Mouse (Mus musculus) heart, embryonic 11.5 days (tissue): Measurements from ENCODE around the gene Thoc3. TPM values are rescaled to one million over a fixed set of nuclear protein-coding genes. Genes with fewer than 3 reads are reported as not detected.
A peak's percentile ranks its signal among the peaks of the same experiment; 100 is the strongest.

Experiments used
- ATAC-seq: fragments of 200-750 bp; cut with Nextera tagmentation; replicated peaks from 2 replicates; pipeline ENCODE4 v1.8.0; 2017; ENCODE audit warnings: moderate library complexity; ENCODE audit not compliant: insufficient number of reproducible peaks, low FRiP score, low TSS enrichment
- H3K27ac ChIP-seq: fragments of 300-500 bp; sonication (generic); 2 replicates; pipeline ENCODE4 v1.5.1; 2014; ENCODE audit warnings: mild to moderate bottlenecking, low read depth, low read length
- H3K27me3 ChIP-seq: fragments of 300-500 bp; sonication (generic); 2 replicates; pipeline ENCODE4 v1.6.1; 2014; ENCODE audit warnings: mild to moderate bottlenecking, low read length, mixed read lengths; ENCODE audit not compliant: control insufficient read depth, insufficient read depth
- H3K36me3 ChIP-seq: fragments of 300-500 bp; sonication (generic); 2 replicates; pipeline ENCODE4 v1.6.1; 2014; ENCODE audit warnings: mild to moderate bottlenecking, low read length, moderate library complexity, mixed read lengths; ENCODE audit not compliant: control insufficient read depth, insufficient read depth
- H3K4me1 ChIP-seq: fragments of 300-500 bp; sonication (generic); 2 replicates; pipeline ENCODE4 v1.6.1; 2014; ENCODE audit warnings: low read length; ENCODE audit not compliant: control insufficient read depth, insufficient read depth
- H3K4me2 ChIP-seq: fragments of 300-500 bp; sonication (generic); 2 replicates; pipeline ENCODE4 v1.6.1; 2014; ENCODE audit warnings: mild to moderate bottlenecking, moderate library complexity
- H3K4me3 ChIP-seq: fragments of 300-500 bp; sonication (generic); 2 replicates; pipeline ENCODE4 v1.5.1; 2014; ENCODE audit warnings: low read depth, low read length
- H3K9ac ChIP-seq: fragments of 300-500 bp; sonication (generic); 2 replicates; pipeline ENCODE4 v1.6.1; 2014; ENCODE audit warnings: mild to moderate bottlenecking, low read depth, low read length, moderate library complexity
- H3K9me3 ChIP-seq: fragments of 300-500 bp; sonication (generic); replicated peaks from 2 replicates; pipeline ENCODE4 v1.6.1; 2016; ENCODE audit warnings: low read length; ENCODE audit not compliant: control insufficient read depth
- WGBS: fragments of 180-500 bp; shearing (Covaris S2); extraction: QIAGEN DNeasy Blood & Tissue Kit; methylation state at CpG from one replicate; pipeline ENCODE4 v1.1.7; 2014; ENCODE audit not compliant: insufficient replicate concordance; 5-methylcytosine and 5-hydroxymethylcytosine counted together
- polyA plus RNA-seq: library from polyadenylated mRNA; unstranded; fragments of >200 nt; fragmentation: Nextera tagmentation; extraction: Ambion mirVana; gene quantifications from 2 replicates; pipeline ENCODE4 v1.2.1, GENCODE M21; 2014

Gene Thoc3
- polyA plus RNA-seq, 1 experiment from 2014 or later, result 99.7 TPM

GRCm38 (mm10) chr13:54459282-54459681 lies 9.4 kb downstream of the Thoc3 start:
- no peak overlapping the region for H3K27ac ChIP-seq
- ATAC-seq, result no peak
- WGBS, result 82% methylated on average over 4 of the region's 4 CpGs
- no peaks in the 10 kb centered on the region for H3K4me1 ChIP-seq
- peaks cover 45% of the 10 kb centered on the region for H3K36me3 ChIP-seq
- H3K9ac ChIP-seq, result no peak overlapping the region
- H3K4me3 ChIP-seq, result no peak overlapping the region
- no peak overlapping the region for H3K4me2 ChIP-seq
- H3K27me3 ChIP-seq, result no peaks in the 10 kb centered on the region
- no peaks in the 10 kb centered on the region; the same call in 1 of the 2 replicates for H3K9me3 ChIP-seq

- no peaks in the 10 kb centered on the region for H3K4me1 ChIP-seq
- H3K4me2 ChIP-seq, result no peak overlapping the region
- 66% methylated on average over 2 of the region's 2 CpGs for WGBS
- no peaks in the 10 kb centered on the region for H3K27me3 ChIP-seq
- peaks cover 29% of the 10 kb centered on the region for H3K36me3 ChIP-seq
- no peak overlapping the region for H3K4me3 ChIP-seq
- H3K9me3 ChIP-seq, result no peaks in the 10 kb centered on the region
- ATAC-seq, result no peak
- no peak overlapping the region for H3K9ac ChIP-seq
- no peak overlapping the region for H3K27ac ChIP-seq
Measured at GRCm38 (mm10) chr13:54457062-54457461, 11.6 kb downstream of the Thoc3 start.

- H3K36me3 ChIP-seq, result no peaks in the 10 kb centered on the region
- no peak overlapping the region for H3K27ac ChIP-seq
- 2% methylated on average over 15 of the region's 15 CpGs for WGBS
- H3K9ac ChIP-seq, result no peak overlapping the region
- ATAC-seq, result no peak
- H3K4me2 ChIP-seq, result peak overlapping the region; percentile 52
- no peak overlapping the region for H3K4me3 ChIP-seq
- H3K4me1 ChIP-seq, result peaks cover 5% of the 10 kb centered on the region; the same call in 1 of the 2 replicates
- no peaks in the 10 kb centered on the region for H3K9me3 ChIP-seq
- H3K27me3 ChIP-seq, result peaks cover 4% of the 10 kb centered on the region; the same call in 1 of the 2 replicates
Measured at GRCm38 (mm10) chr13:54447496-54448224, 21.0 kb downstream of the Thoc3 start.

GRCm38 (mm10) chr13:54446686-54447495 lies 21.8 kb downstream of the Thoc3 start:
- no peak overlapping the region for H3K4me3 ChIP-seq
- no peaks in the 10 kb centered on the region for H3K36me3 ChIP-seq
- 31% methylated on average over 19 of the region's 19 CpGs for WGBS
- H3K4me2 ChIP-seq, result peak overlapping the region; percentile 52
- no peak for ATAC-seq
- H3K9me3 ChIP-seq, result no peaks in the 10 kb centered on the region
- peaks cover 4% of the 10 kb centered on the region; the same call in 1 of the 2 replicates for H3K27me3 ChIP-seq
- no peak overlapping the region for H3K9ac ChIP-seq
- peaks cover 5% of the 10 kb centered on the region; the same call in 1 of the 2 replicates for H3K4me1 ChIP-seq
- H3K27ac ChIP-seq, result no peak overlapping the region

- Histone ChIP-seq H3K4me2 (no peak overlapping the region), H3K36me3 (no peaks in the 10 kb centered on the region), H3K4me3 (no peak overlapping the region), H3K9ac (no peak overlapping the region), H3K27me3 (peaks cover 4% of the 10 kb centered on the region; the same call in 1 of the 2 replicates), H3K4me1 (peaks cover 5% of the 10 kb centered on the region; the same call in 1 of the 2 replicates), H3K9me3 (no peaks in the 10 kb centered on the region), H3K27ac (no peak overlapping the region)
- WGBS, result 83% methylated on average over 3 of the region's 3 CpGs
- no peak for ATAC-seq
Measured at GRCm38 (mm10) chr13:54443693-54444092, 25.0 kb downstream of the Thoc3 start.

GRCm38 (mm10) chr13:54439912-54440311 lies 28.7 kb downstream of the Thoc3 start:
- Histone ChIP-seq H3K4me1 (no peaks in the 10 kb centered on the region), H3K27me3 (peaks cover 4% of the 10 kb centered on the region; the same call in 1 of the 2 replicates), H3K27ac (no peak overlapping the region), H3K36me3 (no peaks in the 10 kb centered on the region), H3K9me3 (no peaks in the 10 kb centered on the region), H3K4me2 (no peak overlapping the region), H3K4me3 (no peak overlapping the region), H3K9ac (no peak overlapping the region)
- 67% methylated on average over 7 of the region's 7 CpGs for WGBS
- ATAC-seq, result no peak

- Histone ChIP-seq H3K4me2 (no peak overlapping the region), H3K27ac (no peak overlapping the region), H3K9me3 (no peaks in the 10 kb centered on the region), H3K9ac (no peak overlapping the region), H3K36me3 (no peaks in the 10 kb centered on the region), H3K4me3 (no peak overlapping the region), H3K4me1 (no peaks in the 10 kb centered on the region), H3K27me3 (no peaks in the 10 kb centered on the region)
- 58% methylated on average over 3 of the region's 3 CpGs for WGBS
- ATAC-seq, result no peak
Measured at GRCm38 (mm10) chr13:54438814-54439213, 29.8 kb downstream of the Thoc3 start.

GRCm38 (mm10) chr13:54437083-54437482 lies 31.6 kb downstream of the Thoc3 start:
- ATAC-seq, result no peak
- no peaks in the 10 kb centered on the region for H3K9me3 ChIP-seq
- H3K27me3 ChIP-seq, result no peaks in the 10 kb centered on the region
- no peak overlapping the region for H3K4me3 ChIP-seq
- no peak overlapping the region for H3K27ac ChIP-seq
- no peaks in the 10 kb centered on the region for H3K36me3 ChIP-seq
- H3K4me2 ChIP-seq, result no peak overlapping the region
- H3K4me1 ChIP-seq, result no peaks in the 10 kb centered on the region
- no peak overlapping the region for H3K9ac ChIP-seq
- WGBS, result 76% methylated on average over 6 of the region's 6 CpGs
